Mouse (Mus musculus): ENCODE data around the gene Foxn2. TPM values are rescaled to one million over a fixed set of nuclear protein-coding genes. Genes with fewer than 3 reads are reported as not detected.

Gene Foxn2
- total RNA-seq, 1 experiment from 2014 or later, result 88.6 TPM

DNA sequence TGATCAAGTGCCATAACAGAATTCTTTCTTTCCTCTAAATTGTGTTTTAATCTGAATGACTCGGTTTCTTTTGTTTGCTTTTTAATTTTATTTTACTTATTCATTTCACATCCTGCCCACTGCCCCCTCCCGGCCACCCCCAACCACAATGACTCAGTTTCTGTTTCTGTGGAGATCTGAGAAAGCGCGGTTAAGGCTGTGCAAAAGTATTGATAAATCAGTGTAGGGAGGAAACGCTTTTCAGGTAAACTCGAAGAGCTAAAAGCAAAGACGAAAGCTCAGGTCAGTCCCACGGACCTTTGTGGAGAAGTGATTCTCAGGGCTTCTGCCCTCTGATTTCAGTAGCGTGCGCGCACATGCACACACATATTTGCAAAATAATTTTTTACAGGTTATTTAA is 44.0 kb downstream of the Foxn2 start:
- no peak for ATAC-seq (replicated peaks; ENCODE audit: insufficient number of reproducible peaks, low FRiP score, low TSS enrichment, poor library complexity, severe bottlenecking)

- no peak for ATAC-seq (replicated peaks; ENCODE audit: insufficient number of reproducible peaks, low FRiP score, low TSS enrichment, poor library complexity, severe bottlenecking)
Observed at GRCm38 (mm10) chr17:88484951-88485350, 44.4 kb downstream of the Foxn2 start.

DNA sequence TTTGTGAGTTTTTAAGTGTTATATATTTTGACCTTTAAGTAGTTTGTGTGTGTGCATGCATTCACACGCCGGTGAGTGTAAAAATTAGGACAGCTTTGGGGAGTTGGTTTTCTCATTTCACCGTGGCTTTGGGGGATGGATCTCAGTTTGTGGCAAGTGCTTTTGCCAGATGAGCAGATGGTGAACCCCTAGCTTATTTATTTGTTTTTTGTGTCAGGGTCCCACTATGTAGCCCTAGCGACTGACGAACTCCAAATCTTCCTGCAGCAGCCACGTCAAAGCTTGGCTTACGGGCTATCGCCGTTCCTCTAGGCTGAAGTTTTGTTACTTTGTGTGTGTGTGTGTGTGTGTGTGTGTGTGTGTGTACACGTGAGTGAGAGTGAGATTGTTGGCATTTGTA is 50.0 kb downstream of the Foxn2 start:
- no peak for ATAC-seq (replicated peaks; ENCODE audit: insufficient number of reproducible peaks, low FRiP score, low TSS enrichment, poor library complexity, severe bottlenecking)

DNA sequence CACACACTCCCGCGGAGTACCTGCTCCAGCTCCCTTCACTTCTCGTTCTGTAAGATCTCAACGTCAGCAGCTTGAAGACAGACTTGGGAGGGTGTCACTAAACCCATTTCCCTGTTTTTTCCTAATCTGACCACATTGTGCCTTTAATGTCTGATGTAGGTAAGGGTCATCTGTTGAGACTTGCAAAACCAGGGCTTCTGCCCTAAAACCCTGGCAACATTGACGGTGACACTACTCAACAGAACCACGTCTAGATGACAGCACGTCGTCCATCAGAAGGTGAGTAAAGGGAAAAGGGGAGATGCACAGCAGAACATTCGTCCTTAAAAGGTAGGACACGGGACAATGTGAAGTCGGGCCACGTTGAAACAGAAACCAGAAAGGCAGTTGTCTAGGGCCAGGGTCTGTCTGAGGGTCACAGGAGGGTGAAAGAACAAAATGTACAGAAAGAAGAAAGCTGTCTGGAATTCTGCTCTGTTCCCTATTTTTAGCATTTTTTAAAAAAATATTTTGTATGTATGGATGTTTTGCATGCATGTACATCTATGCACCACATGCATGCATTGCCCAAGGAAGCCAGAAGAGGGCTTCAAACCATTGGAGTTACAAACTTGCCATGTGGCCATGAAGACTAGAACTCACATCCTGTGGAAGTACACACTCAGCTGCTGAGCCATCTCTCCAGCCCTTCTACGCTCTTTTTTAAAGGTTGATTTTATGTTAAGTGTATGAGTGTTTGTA is 51.0 kb downstream of the Foxn2 start:
- no peak for ATAC-seq (replicated peaks; ENCODE audit: insufficient number of reproducible peaks, low FRiP score, low TSS enrichment, poor library complexity, severe bottlenecking)

- ATAC-seq (replicated peaks; ENCODE audit: insufficient number of reproducible peaks, low FRiP score, low TSS enrichment, poor library complexity, severe bottlenecking), result no peak
Observed at GRCm38 (mm10) chr17:88492107-88492460, 51.6 kb downstream of the Foxn2 start.

GRCm38 (mm10) chr17:88493551-88493950 is 53.0 kb downstream of the Foxn2 start:
- ATAC-seq (replicated peaks; ENCODE audit: insufficient number of reproducible peaks, low FRiP score, low TSS enrichment, poor library complexity, severe bottlenecking), result no peak

- no peak for ATAC-seq (replicated peaks; ENCODE audit: insufficient number of reproducible peaks, low FRiP score, low TSS enrichment, poor library complexity, severe bottlenecking)
Observed at GRCm38 (mm10) chr17:88494121-88494771, 53.7 kb downstream of the Foxn2 start.

DNA sequence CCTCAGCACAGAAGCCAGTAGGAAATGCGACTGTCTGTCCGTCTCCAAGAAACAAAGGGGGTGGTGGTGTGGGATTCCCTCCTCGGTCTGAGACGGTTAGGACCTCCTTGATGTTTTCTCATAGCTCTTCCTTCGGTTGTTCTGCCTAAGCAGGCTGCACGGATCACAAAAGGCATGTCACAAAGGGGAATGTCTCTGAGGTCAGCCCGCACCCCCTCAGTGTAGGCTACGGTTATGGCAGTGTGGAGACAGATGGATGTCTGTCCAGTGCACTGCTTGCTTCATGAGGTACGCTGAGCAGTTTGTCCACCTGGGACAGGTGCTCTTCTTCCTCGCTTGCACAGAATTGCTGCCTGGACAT is 54.2 kb downstream of the Foxn2 start:
- no peak for ATAC-seq (replicated peaks; ENCODE audit: insufficient number of reproducible peaks, low FRiP score, low TSS enrichment, poor library complexity, severe bottlenecking)

GRCm38 (mm10) chr17:88498090-88498682 is 57.7 kb downstream of the Foxn2 start:
- peak; percentile 90 for ATAC-seq (replicated peaks; ENCODE audit: insufficient number of reproducible peaks, low FRiP score, low TSS enrichment, poor library complexity, severe bottlenecking)

DNA sequence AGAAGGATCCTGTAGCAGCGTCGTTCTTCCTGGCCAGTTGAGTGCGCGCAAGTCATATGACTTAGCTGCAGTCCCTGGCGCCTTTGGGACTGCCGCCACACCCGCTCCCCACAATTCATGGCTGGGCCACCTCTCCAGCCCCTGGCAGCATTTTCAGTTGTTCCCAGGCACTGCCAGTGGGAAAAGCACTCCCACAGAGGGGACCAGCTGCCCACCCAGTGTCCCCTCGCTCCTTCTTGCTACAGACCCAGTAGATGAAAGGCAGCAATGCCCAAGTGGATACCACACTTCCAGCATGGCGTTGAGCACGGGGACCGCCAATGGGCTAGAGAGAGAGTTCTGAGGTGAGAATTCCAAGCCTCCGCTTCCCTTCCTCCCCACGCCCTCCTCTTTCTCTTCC is 63.5 kb downstream of the Foxn2 start:
- ATAC-seq (replicated peaks; ENCODE audit: insufficient number of reproducible peaks, low FRiP score, low TSS enrichment, poor library complexity, severe bottlenecking), result no peak

DNA sequence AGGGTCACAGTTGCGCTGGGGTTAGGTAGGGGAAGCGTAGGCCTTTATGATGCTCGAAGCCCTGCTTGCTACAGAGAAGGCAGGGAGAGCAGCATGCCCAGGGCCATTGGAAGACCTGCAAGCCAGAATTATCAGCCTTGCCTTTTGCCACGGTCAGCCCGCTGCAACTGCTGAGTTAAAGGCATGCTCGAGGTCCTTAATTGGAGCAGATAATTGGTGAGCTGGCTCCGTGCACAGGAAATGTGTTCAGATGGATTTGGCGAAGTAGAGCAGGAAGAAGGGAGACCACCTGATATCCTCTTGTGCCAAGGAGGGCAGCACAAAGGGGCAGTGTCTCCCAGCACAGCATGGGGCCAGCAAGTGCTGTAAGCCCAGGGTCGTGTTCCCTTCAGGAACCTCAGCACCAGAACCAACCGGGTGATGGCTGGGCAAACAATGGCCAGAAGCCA is 64.8 kb downstream of the Foxn2 start:
- ATAC-seq (replicated peaks; ENCODE audit: insufficient number of reproducible peaks, low FRiP score, low TSS enrichment, poor library complexity, severe bottlenecking), result no peak

GRCm38 (mm10) chr17:88505941-88506340 is 65.4 kb downstream of the Foxn2 start:
- ATAC-seq (replicated peaks; ENCODE audit: insufficient number of reproducible peaks, low FRiP score, low TSS enrichment, poor library complexity, severe bottlenecking), result no peak

DNA sequence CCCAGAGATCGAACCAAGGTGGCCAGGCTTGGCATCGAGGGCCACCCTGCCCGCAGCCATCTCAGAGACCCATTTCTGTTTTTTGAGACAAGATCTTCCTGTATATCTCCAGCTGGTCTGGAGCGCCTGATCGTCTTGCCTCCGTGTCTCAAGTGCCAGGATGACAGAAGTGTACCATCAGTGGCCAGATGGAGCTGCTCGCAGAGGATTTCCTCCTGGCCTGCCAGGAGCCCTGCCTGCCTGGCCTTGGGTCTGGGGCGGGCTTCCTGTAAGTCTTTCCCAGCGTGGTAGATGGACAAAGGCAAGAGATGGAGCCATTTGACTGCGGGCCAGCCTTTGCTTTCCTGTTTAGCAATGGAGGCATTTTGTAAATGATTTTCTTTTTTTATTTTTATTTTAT is 66.9 kb downstream of the Foxn2 start:
- ATAC-seq (replicated peaks; ENCODE audit: insufficient number of reproducible peaks, low FRiP score, low TSS enrichment, poor library complexity, severe bottlenecking), result no peak

- ATAC-seq (replicated peaks; ENCODE audit: insufficient number of reproducible peaks, low FRiP score, low TSS enrichment, poor library complexity, severe bottlenecking), result peak; percentile 95
Observed at GRCm38 (mm10) chr17:88508846-88509508, 68.5 kb downstream of the Foxn2 start.

DNA sequence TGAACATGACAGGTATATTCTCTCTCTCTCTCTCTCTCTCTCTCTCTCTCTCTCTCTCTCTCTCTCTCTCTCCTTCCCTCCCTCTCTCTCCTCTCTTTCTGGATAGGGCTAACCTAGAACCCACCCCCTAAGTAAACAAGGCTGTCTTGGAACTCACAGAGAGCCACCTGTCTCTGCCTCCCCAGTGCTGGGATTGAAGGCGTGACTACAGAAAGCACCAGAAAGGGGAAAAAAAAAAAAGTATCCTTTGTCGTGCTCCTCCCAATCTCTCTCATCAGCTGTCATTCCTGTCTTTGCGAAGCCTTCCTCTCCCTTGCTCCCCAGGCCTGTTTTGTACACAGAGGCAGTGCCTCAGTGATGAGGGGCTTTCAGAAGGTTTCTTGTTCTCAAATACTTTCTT is 69.5 kb downstream of the Foxn2 start:
- ATAC-seq (replicated peaks; ENCODE audit: insufficient number of reproducible peaks, low FRiP score, low TSS enrichment, poor library complexity, severe bottlenecking), result no peak

GRCm38 (mm10) chr17:88511095-88511551 is 70.6 kb downstream of the Foxn2 start:
- peak; percentile 70 for ATAC-seq (replicated peaks; ENCODE audit: insufficient number of reproducible peaks, low FRiP score, low TSS enrichment, poor library complexity, severe bottlenecking)

DNA sequence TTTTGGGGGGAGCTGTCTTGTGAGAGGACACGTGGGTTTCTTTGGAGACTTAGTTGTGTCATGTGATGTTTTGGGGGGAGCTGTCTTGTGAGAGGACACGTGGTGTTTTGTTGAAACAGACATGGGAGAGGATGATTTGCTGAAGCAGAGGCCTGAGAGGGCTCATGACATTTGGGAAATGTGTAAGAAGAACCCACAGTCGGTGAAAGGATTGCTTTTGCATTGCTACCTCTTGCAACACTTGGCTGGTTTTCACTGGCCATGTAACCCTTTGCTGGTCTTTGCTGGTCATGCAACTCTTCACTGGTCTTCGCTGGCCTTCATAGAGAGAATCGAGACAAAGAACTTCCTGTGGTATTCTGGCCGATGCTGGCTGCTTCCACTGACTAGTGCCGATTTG is 76.0 kb downstream of the Foxn2 start:
- ATAC-seq (replicated peaks; ENCODE audit: insufficient number of reproducible peaks, low FRiP score, low TSS enrichment, poor library complexity, severe bottlenecking), result no peak

GRCm38 (mm10) chr17:88527781-88528180 is 87.3 kb downstream of the Foxn2 start:
- no peak for ATAC-seq (replicated peaks; ENCODE audit: insufficient number of reproducible peaks, low FRiP score, low TSS enrichment, poor library complexity, severe bottlenecking)

DNA sequence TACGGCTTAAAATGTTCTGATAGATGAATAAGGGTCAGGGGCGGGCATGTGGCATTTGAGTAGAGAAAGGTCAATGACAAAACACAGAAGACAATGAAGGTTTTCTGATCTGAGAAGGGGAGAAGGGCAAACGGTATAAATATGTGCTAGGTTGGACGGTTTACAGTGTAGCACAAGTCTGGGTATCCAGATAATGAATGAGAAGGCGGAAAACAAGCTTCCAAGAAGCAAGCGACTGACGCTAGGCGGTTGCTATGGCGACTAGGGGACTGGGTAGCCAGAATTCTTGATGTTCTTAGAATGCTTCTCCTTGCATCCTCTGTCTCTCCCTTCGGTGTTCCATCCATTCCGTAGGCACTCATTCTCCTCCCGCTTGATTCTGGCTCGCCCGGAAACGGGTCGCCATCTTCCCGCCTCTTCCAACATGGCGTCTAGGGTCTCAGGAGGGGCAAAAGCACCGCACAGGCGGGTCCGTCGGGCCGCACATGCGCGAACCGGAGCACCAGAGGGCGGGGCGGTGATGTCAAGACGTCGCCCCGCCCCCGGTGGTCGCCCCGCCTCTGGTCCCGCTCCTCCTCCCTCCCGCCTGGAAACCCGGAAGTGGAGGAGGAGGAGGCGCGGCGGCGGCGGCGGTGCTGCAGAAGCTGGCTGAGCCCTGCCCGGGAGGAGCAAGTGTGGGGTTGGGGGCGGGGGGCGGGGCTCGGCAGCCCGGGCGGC is 89.2 kb downstream of the Foxn2 start, which contains the start of gene Ppp1r21:
Gene Ppp1r21, plus strand, starts transcription at position 600 of the 717 bp plus-strand sequence.
- ATAC-seq (replicated peaks; ENCODE audit: insufficient number of reproducible peaks, low FRiP score, low TSS enrichment, poor library complexity, severe bottlenecking), result peak; percentile 87

All from monocyte, adult 5-6 weeks (primary cell).